Mouse (Mus musculus) myocyte (in vitro differentiated cells): ENCODE measurements around the gene Gm47985.
"Not testable (repeated sequence)": the region's sequence is repeated elsewhere in the genome, so short reads cannot be mapped to it uniquely, and the experiment has no call there.

Source experiments
- E2F4 ChIP-seq: IDR thresholded peaks from one replicate; pipeline ENCODE4 v1.6.1; 2011; ENCODE audit warnings: mild to moderate bottlenecking, control low read depth, moderate library complexity; ENCODE audit not compliant: insufficient read depth
- MYOD1 ChIP-seq, 3 experiments: IDR thresholded peaks; one replicate each; pipeline ENCODE4 v1.6.1; 2011; ENCODE audit warnings: control low read depth in 2 of 3, low read depth in 2 of 3, mild to moderate bottlenecking in 2 of 3, moderate library complexity in 1 of 3; ENCODE audit not compliant: insufficient read length in 2 of 3, control insufficient read depth in 1 of 3
- POLR2A ChIP-seq: IDR thresholded peaks from one replicate; pipeline ENCODE4 v1.6.1; 2011; ENCODE audit warnings: low read depth, mild to moderate bottlenecking, control low read depth, moderate library complexity; ENCODE audit not compliant: insufficient read length
- POLR2AphosphoS2 ChIP-seq: IDR thresholded peaks from one replicate; pipeline ENCODE4 v1.6.1; 2011; ENCODE audit warnings: low read depth, control low read depth; ENCODE audit not compliant: insufficient read length
- REST ChIP-seq: IDR thresholded peaks from one replicate; pipeline ENCODE4 v1.6.1; 2011; ENCODE audit warnings: mild to moderate bottlenecking, control low read depth, moderate library complexity; ENCODE audit not compliant: insufficient read depth, insufficient read length
- SRF ChIP-seq: IDR thresholded peaks from one replicate; pipeline ENCODE4 v1.6.1; 2011; ENCODE audit warnings: low read depth; ENCODE audit not compliant: control insufficient read depth, insufficient read length
- TCF12 ChIP-seq: IDR thresholded peaks from one replicate; pipeline ENCODE4 v1.6.1; 2011; ENCODE audit warnings: mild to moderate bottlenecking, control low read depth; ENCODE audit not compliant: poor library complexity, insufficient read depth, severe bottlenecking
- USF1 ChIP-seq: IDR thresholded peaks from one replicate; pipeline ENCODE4 v1.6.1; 2011; ENCODE audit warnings: low read depth, mild to moderate bottlenecking, control low read depth, moderate library complexity

GRCm38 (mm10) chr1:151198120-151198519 is 15.8 kb downstream of the Gm47985 start, which contains the start of gene Gm47995:
- not testable (repeated sequence) for TF ChIP-seq TCF12; POLR2A; USF1; POLR2AphosphoS2; MYOD1 (IDR thresholded peaks at IDR 0.05; ENCODE audit: control insufficient read depth in 1 of 3, insufficient read length in 2 of 3, low read depth in 2 of 3); SRF; REST; E2F4
